Mouse (Mus musculus) neural tube, embryonic 13.5 days (tissue): ENCODE data around the gene Elane. TPM values are rescaled to one million over a fixed set of nuclear protein-coding genes. Genes with fewer than 3 reads are reported as not detected.

Experiments used
- ATAC-seq: fragments of 200-750 bp; cut with Nextera tagmentation; 2 replicates; pipeline ENCODE4 v1.8.0; 2017; ENCODE audit warnings: low read depth, mild to moderate bottlenecking, moderate TSS enrichment, moderate library complexity
- H3K27ac ChIP-seq: fragments of 300-500 bp; sonication (generic); replicated peaks from 2 replicates; pipeline ENCODE4 v1.5.1; 2015; ENCODE audit warnings: moderate library complexity, mild to moderate bottlenecking, inconsistent platforms
- H3K27me3 ChIP-seq: fragments of 300-500 bp; sonication (generic); 2 replicates; pipeline ENCODE4 v1.6.1; 2015; ENCODE audit warnings: mild to moderate bottlenecking, inconsistent platforms
- H3K36me3 ChIP-seq: fragments of 300-500 bp; sonication (generic); 2 replicates; pipeline ENCODE4 v1.6.1; 2015; ENCODE audit warnings: mild to moderate bottlenecking, inconsistent platforms
- H3K4me1 ChIP-seq: fragments of 300-500 bp; sonication (generic); replicated peaks from 2 replicates; pipeline ENCODE4 v1.6.1; 2015; ENCODE audit warnings: inconsistent platforms
- H3K4me2 ChIP-seq: fragments of 300-500 bp; sonication (generic); 2 replicates; pipeline ENCODE4 v1.6.1; 2015; ENCODE audit warnings: inconsistent platforms, mild to moderate bottlenecking, moderate library complexity
- H3K4me3 ChIP-seq: fragments of 300-500 bp; sonication (generic); 2 replicates; pipeline ENCODE4 v1.5.1; 2015; ENCODE audit warnings: mild to moderate bottlenecking, inconsistent platforms
- H3K9ac ChIP-seq: fragments of 300-500 bp; sonication (generic); 2 replicates; pipeline ENCODE4 v1.6.1; 2015; ENCODE audit warnings: moderate library complexity, mild to moderate bottlenecking, inconsistent platforms
- H3K9me3 ChIP-seq: fragments of 300-500 bp; sonication (generic); 2 replicates; pipeline ENCODE4 v1.6.1; 2016; ENCODE audit warnings: inconsistent platforms
- WGBS: fragments of 180-500 bp; shearing (Covaris S2); methylation state at CpG from one replicate; pipeline ENCODE4 v1.1.7; 2015; 5-methylcytosine and 5-hydroxymethylcytosine counted together
- polyA plus RNA-seq: library from polyadenylated mRNA; unstranded; fragments of >200 nt; fragmentation: Nextera tagmentation; extraction: Ambion mirVana; gene quantifications from 2 replicates; pipeline ENCODE4 v1.2.1, GENCODE M21; 2015

Elane gene
- polyA plus RNA-seq, 1 experiment from 2014 or later, result 0.67 TPM

DNA sequence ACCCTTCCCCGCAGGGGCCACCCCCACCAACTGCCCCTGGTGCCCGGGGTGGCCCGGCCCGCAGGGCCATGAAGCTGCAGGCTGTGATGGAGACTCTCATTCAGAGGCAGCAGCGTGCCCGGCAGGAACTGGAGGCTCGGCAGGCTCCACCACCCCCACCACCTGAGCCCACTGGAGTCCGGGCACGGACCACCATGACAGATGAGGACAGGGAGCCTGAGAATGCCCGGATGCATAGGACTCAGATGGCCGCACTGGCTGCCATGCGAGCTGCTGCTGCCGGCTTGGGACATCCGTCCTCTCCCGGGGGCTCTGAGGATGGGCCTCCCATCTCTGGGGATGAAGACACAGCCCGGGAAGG lies 44.8 kb downstream of the Elane start:
- Histone ChIP-seq H3K4me3 (no peak overlapping the region), H3K27me3 (no peaks in the 10 kb centered on the region), H3K4me1 (peaks cover 79% of the 10 kb centered on the region), H3K27ac (peak overlapping the region; percentile 49; the same call in 1 of the 2 replicates), H3K9me3 (no peaks in the 10 kb centered on the region), H3K4me2 (peak overlapping the region; percentile 76; the same call in 1 of the 2 replicates), H3K36me3 (peaks cover 40% of the 10 kb centered on the region), H3K9ac (peak overlapping the region; percentile 94; the same call in 1 of the 2 replicates)
- 51% methylated on average over 16 of the region's 16 CpGs for WGBS
- no peak for ATAC-seq

DNA sequence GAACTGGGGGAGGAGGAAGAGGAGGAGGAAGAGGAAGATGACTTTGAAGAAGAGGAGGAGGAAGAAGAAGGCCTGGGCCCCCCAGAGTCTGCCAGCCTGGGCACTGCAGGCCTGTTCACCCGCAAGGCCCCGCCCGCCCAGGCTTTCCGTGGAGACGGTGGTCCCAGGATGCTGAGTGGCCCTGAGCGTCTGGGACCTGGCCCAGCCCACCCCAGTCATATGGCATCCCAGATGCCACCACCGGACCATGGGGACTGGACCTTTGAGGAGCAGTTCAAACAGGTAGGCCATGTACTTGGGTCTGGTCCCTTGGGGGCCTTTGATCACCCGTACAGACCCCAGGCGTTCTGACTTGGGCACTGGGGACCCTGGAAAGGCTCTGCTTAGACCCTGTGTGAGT lies 45.8 kb downstream of the Elane start:
- no peak for ATAC-seq
- WGBS, result 81% methylated on average over 9 of the region's 9 CpGs
- no peak overlapping the region for H3K4me3 ChIP-seq
- 0 out of 2 replicates have a peak overlapping the region, but pooled peaks have one; percentile 22 for H3K4me2 ChIP-seq
- no peaks in the 10 kb centered on the region for H3K9me3 ChIP-seq
- no peaks in the 10 kb centered on the region for H3K27me3 ChIP-seq
- peaks cover 42% of the 10 kb centered on the region for H3K36me3 ChIP-seq
- no peak overlapping the region for H3K9ac ChIP-seq
- peaks cover 81% of the 10 kb centered on the region for H3K4me1 ChIP-seq
- 0 out of 2 replicates have a peak overlapping the region, but pooled peaks have one; percentile 80 for H3K27ac ChIP-seq

DNA sequence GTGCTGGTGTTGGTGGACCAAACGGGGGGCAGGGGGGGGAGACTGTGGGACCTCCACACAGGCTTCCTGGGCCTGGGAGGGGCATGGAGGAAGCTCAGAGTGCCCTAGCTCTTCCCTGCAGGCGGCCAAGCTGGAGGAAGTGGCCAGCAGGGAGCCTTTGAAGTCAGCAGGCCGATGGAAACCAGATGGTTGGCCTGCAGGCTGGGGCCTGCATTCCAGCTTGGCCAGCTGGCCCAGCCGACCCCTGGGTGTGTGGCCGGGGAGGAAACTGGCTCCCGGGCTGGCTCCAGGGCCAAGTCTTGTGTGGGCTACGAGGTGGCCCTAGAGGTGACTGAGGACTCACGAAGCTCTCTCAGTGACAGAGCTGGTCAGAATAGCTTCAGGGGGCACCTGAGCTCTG lies 46.7 kb downstream of the Elane start:
- WGBS, result 15% methylated on average over 8 of the region's 8 CpGs
- no peak for ATAC-seq
- peaks cover 90% of the 10 kb centered on the region for H3K4me1 ChIP-seq
- H3K4me2 ChIP-seq, result peak overlapping the region; percentile 22
- H3K36me3 ChIP-seq, result peaks cover 43% of the 10 kb centered on the region
- no peak overlapping the region for H3K4me3 ChIP-seq
- no peaks in the 10 kb centered on the region for H3K9me3 ChIP-seq
- H3K27ac ChIP-seq, result peak overlapping the region; percentile 80
- H3K9ac ChIP-seq, result peak overlapping the region; percentile 43; the same call in 1 of the 2 replicates
- no peaks in the 10 kb centered on the region for H3K27me3 ChIP-seq

DNA sequence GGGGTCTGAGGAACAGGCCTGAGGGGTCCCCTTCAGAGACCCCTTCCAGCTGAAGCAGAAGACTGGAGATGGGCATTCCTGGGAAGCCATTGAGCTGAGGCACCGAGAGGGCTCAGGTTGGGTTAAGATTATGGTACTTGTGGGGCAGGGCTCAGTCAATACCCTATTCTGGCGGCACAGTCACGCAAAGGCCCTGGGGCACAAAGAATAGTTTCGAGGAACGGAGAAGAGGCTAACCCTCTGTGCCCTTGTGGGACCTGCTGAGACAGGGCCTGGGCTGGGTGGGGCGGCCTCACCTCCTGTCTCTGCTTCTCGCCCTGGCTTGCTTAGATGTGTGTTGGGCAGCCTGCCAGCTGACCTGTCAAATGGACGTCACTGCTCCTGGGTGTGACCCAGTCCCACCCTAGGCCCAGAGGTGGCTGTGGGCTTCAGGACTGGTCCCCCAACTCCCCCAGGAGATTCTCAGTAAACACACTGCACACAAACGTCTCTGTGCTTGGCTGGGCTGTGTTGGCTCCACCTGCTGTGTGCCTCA lies 47.2 kb downstream of the Elane start:
- H3K27ac ChIP-seq, result peak overlapping the region; percentile 80
- WGBS, result 62% methylated on average over 9 of the region's 9 CpGs
- peaks cover 95% of the 10 kb centered on the region for H3K4me1 ChIP-seq
- no peak overlapping the region for H3K4me3 ChIP-seq
- H3K36me3 ChIP-seq, result peaks cover 47% of the 10 kb centered on the region
- ATAC-seq, result no peak
- no peak overlapping the region; the same call in 1 of the 2 replicates for H3K4me2 ChIP-seq
- H3K9ac ChIP-seq, result peak overlapping the region; percentile 43; the same call in 1 of the 2 replicates
- no peaks in the 10 kb centered on the region for H3K9me3 ChIP-seq
- no peaks in the 10 kb centered on the region for H3K27me3 ChIP-seq

DNA sequence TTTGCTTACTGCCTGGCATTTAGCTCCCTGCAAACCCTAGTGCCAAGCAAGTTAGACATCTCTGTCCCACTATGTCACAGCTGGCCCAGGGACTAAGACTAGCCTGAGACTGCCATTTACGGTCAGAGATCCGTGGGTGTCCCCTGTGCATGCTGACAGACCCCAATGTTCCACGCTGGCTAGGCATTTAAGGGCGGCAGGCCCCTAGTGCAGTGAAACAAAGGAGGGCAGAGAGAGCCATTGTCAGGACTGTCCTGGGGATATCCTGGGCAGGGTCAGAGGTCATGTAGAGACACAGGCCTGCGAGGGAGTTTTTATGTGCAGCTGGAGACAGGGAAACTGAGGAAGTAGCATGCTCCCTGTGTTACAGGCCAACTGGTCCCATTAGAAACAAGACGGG lies 47.8 kb downstream of the Elane start:
- ATAC-seq, result no peak
- Histone ChIP-seq H3K4me2 (no peak overlapping the region), H3K27me3 (no peaks in the 10 kb centered on the region), H3K36me3 (peaks cover 47% of the 10 kb centered on the region), H3K9me3 (no peaks in the 10 kb centered on the region), H3K27ac (peak overlapping the region; percentile 80), H3K4me3 (no peak overlapping the region), H3K9ac (peak overlapping the region; percentile 38; the same call in 1 of the 2 replicates), H3K4me1 (peaks cover 94% of the 10 kb centered on the region)
- 27% methylated on average over 6 of the region's 6 CpGs for WGBS

DNA sequence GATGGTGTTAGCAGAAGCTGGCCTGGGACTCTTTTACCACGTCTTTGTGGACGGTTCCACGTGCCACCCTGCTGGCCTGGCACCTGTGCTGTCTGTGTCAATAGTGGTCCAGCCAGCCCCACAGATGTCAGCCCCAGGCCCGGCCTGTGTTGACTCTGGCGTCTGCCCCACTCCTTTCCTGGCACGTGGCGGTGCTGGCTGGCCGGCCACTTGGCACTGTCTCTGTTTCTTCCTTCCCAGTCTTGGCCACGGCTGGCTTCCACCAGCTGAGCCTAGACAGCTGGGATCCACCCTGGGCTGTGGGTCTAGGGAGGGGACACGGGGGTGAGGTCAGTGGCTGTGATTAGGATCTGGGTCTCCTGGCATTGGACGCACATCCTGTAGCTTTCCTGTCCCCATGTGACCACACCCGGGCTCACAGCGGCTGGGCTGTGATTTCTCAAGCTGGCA lies 48.2 kb downstream of the Elane start:
- Histone ChIP-seq H3K36me3 (peaks cover 47% of the 10 kb centered on the region), H3K4me3 (no peak overlapping the region), H3K9me3 (no peaks in the 10 kb centered on the region), H3K9ac (no peak overlapping the region; the same call in 1 of the 2 replicates), H3K4me2 (no peak overlapping the region), H3K27ac (peak overlapping the region; percentile 80), H3K27me3 (no peaks in the 10 kb centered on the region), H3K4me1 (peaks cover 89% of the 10 kb centered on the region)
- 0 out of 2 replicates have a peak, but pooled peaks have one; percentile 15 for ATAC-seq
- WGBS, result 51% methylated on average over 13 of the region's 13 CpGs

DNA sequence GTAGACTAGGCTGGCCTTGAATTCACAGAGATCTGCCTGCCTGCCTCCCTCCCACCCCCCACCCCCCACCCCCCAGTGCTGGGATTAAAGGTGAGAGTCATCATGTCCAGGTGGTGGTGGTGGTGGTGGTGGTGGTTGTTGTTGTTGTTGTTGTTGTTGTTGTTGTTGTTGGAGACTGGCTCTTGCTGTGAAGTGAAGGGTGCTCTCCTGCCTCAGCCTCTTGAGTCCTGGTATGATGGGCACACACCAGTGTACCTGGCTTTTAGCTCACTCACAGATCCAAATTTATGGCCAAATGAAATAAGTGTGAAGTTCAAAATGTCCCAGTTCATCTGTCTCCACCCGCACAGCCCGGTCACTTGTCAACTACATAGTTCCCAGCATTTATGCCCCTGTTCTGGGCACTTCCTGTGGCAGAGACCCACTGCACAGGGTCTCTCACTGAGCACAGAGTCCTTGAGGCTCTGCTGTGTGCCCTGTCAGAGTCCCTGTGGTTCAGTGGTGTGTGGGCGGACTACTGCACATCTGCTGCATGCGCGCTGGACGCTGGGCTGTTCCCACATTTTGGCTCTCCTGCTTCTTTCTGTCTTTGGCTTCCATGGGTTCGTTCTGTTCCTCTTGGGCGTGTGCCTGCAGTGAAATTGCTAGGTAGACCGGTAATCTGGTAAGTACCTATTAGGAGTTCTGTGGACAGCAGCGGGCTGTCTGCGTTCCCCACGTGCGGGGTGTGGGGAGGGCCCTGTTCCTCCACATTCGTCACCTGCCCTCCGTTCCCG lies 48.9 kb downstream of the Elane start:
- Histone ChIP-seq H3K27ac (peak overlapping the region; percentile 80), H3K36me3 (peaks cover 47% of the 10 kb centered on the region)
- 89% methylated on average over 16 of the region's 16 CpGs for WGBS

DNA sequence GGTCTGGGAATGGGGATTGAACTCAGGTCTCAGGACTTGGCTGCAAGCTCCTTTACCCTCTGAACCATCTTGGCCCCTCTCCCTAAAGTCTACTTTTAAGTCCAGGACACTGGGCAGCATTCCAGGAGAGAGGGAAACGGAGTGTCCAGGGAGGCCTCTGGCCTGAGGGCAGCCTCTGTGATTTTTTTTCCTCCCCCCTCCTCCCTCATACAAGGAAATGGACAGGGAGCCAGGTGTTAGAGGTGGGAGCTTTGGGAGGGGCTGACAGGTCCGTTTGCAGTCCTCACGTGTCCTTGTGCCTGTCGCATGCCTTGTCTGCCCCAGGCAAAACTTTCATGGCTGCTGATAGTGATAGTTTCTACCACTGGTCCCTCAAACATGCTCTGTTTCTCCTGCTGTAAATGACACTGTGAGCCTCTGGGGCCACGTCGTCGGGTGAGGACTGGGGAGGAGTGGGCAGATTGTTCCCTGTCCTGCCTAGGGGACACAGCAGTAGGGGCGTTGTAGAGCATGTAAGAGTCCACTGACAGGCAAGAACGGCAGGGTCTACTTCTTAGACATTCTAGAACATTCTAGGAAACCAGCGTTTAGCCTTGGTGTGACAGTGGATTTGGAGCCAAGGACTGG lies 50.4 kb downstream of the Elane start:
- peaks cover 46% of the 10 kb centered on the region for H3K36me3 ChIP-seq
- peak overlapping the region; percentile 61 for H3K27ac ChIP-seq
- 75% methylated on average over 10 of the region's 10 CpGs for WGBS
- no peaks in the 10 kb centered on the region for H3K9me3 ChIP-seq
- peaks cover 68% of the 10 kb centered on the region for H3K4me1 ChIP-seq
- no peak overlapping the region for H3K4me3 ChIP-seq
- no peak for ATAC-seq
- no peak overlapping the region for H3K9ac ChIP-seq
- peak overlapping the region; percentile 27; the same call in 1 of the 2 replicates for H3K4me2 ChIP-seq
- no peaks in the 10 kb centered on the region for H3K27me3 ChIP-seq

More for the DNA sequence above, 48.9 kb downstream of the Elane start:
- no peak for ATAC-seq
- H3K4me3 ChIP-seq, result no peak overlapping the region
- H3K4me2 ChIP-seq, result no peak overlapping the region
- no peaks in the 10 kb centered on the region for H3K9me3 ChIP-seq
- peaks cover 82% of the 10 kb centered on the region for H3K4me1 ChIP-seq
- H3K27me3 ChIP-seq, result no peaks in the 10 kb centered on the region
- H3K9ac ChIP-seq, result no peak overlapping the region

DNA sequence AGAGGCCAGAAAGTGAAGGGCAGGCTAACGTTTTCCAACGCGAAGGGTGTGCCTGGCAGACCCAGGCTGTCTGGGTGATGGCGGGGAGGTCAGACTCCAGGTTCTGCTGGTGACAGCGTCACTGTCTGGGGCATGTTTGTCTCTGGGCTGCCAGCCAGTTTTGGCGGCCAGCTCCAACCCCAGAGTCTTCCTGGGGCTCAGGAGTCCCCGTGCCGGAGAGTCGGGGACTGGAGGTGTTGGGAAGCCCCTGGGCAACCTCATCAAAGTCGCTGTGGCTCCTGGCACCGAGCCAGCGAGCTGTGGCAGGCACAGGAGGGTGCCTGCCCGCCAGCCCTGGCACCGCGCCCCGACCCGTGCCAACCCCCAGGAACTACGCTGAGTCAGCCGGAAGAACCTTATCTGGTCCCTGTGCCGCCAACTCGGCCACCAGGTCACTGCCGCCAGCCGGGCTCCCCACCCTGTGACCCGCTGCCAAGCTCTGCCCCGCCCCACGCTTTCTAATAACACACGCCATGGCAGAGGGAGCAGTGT lies 50.9 kb downstream of the Elane start:
- Histone ChIP-seq H3K27ac (peak overlapping the region; percentile 61), H3K9me3 (no peaks in the 10 kb centered on the region), H3K4me1 (peaks cover 62% of the 10 kb centered on the region), H3K36me3 (peaks cover 45% of the 10 kb centered on the region), H3K4me2 (peak overlapping the region; percentile 27; the same call in 1 of the 2 replicates), H3K9ac (peak overlapping the region; percentile 41; the same call in 1 of the 2 replicates), H3K4me3 (no peak overlapping the region), H3K27me3 (no peaks in the 10 kb centered on the region)
- WGBS, result 51% methylated on average over 27 of the region's 27 CpGs
- peak; percentile 26; the same call in 1 of the 2 replicates for ATAC-seq
